Comparison of ENCODE assay signal across 8 mouse cellular contexts in the genomic region with DNA sequence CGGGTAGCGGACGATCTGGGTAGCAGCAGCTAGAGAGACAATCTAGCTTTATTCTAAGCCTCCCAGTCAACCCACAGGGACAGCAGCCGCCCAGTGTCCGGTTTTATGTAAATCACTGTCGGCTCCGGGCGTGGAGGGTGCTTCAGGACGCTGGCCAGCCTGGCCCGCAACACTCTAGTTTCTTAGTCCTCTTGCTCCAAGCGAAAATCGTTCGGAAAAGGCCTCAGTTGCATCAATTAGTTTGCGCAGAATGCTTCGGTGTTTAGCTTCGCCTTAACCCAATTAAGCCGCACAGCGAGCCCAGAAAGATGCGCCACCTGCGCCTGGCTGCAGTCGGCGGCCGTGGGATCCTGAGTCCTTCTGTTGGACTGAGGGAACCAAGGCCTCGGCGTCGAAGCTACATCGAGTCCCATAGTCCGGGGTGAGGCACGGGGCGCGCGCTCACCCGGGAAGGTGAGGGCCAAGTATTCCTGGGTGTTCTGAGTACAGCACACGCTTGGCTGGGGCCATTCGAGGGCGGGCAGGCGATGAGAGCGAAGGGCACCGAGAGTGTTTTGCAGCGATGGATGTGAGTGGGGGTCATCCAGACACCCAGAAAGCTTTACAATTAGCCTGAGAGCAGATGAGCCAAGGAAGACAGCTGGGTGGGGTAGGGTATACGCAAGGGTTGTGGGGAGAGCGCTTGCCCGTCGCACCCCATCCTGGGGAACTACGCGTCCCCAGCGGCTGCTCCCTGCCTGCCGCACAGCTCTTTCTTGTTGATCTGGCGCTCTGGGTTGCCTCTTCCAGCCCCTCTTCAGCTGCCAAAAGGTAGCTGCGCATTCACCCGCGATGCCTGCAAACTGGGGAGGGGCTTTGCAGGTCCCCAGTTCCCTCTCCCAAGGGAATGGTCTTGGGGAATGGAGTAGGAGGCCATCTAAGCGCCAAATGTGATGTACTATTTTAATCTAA. TPM values are rescaled to one million over a fixed set of nuclear protein-coding genes. Genes with fewer than 3 reads are reported as not detected.
A peak's percentile ranks its signal among the peaks of the same experiment; 100 is the strongest.
DNase-seq lines count a peak whose midpoint lies in the region; ATAC-seq and TF ChIP-seq lines count a peak whose summit lies in the region.

No protein-coding gene starts in this region.

- 1% methylated on average over 52 of the region's 53 CpGs for WGBS in forebrain, embryonic 13.5 days
- WGBS in hindbrain, embryonic 15.5 days: 6% methylated on average over 50 of the region's 53 CpGs
- WGBS in neural tube, embryonic 13.5 days: 2% methylated on average over 53 of the region's 53 CpGs

- peaks cover 76% of the 10 kb centered on the region for H3K27me3 ChIP-seq in forebrain, embryonic 13.5 days
- peaks cover 2% of the 10 kb centered on the region; the same call in 1 of the 2 replicates for H3K27me3 ChIP-seq in hindbrain, embryonic 15.5 days
- peaks cover 40% of the 10 kb centered on the region for H3K27me3 ChIP-seq in neural tube, embryonic 13.5 days

- H3K4me2 ChIP-seq in forebrain, embryonic 13.5 days: peak overlapping the region; percentile 52
- peak overlapping the region; percentile 65 for H3K4me2 ChIP-seq in hindbrain, embryonic 15.5 days
- peak overlapping the region; percentile 68 for H3K4me2 ChIP-seq in neural tube, embryonic 13.5 days

- H3K9me3 ChIP-seq in forebrain, embryonic 13.5 days (replicated peaks): no peaks in the 10 kb centered on the region
- no peaks in the 10 kb centered on the region for H3K9me3 ChIP-seq in hindbrain, embryonic 15.5 days
- H3K9me3 ChIP-seq in neural tube, embryonic 13.5 days: no peaks in the 10 kb centered on the region

- peak; percentile 37 to 59 for DNase-seq in kidney, postnatal 4 days
- no peak for DNase-seq in kidney, postnatal 14 days
- DNase-seq in brain, embryonic 14.5 days (ENCODE audit: low read depth): peak; percentile 90
- no peak for DNase-seq in thymus, postnatal 0 days (ENCODE audit: low spot score)
- no peak for DNase-seq in kidney, adult 11 months

- no peak for TF ChIP-seq POLR2A in brain, embryonic 14.5 days (IDR thresholded peaks at IDR 0.05; ENCODE audit: borderline replicate concordance, extremely low read depth, insufficient read depth, insufficient read length, poor library complexity, severe bottlenecking)

- peak overlapping the region; percentile 69 for H3K27ac ChIP-seq in forebrain, embryonic 13.5 days
- H3K27ac ChIP-seq in hindbrain, embryonic 15.5 days (replicated peaks): peak overlapping the region; percentile 95
- peak overlapping the region; percentile 98 for H3K27ac ChIP-seq in neural tube, embryonic 13.5 days (replicated peaks)

- TF ChIP-seq CTCF in brain, embryonic 14.5 days (IDR thresholded peaks at IDR 0.05; ENCODE audit: borderline replicate concordance, extremely low read depth, insufficient read depth, insufficient read length): no peak

- H3K36me3 ChIP-seq in forebrain, embryonic 13.5 days (ENCODE audit: poor library complexity, severe bottlenecking): no peaks in the 10 kb centered on the region
- H3K36me3 ChIP-seq in hindbrain, embryonic 15.5 days: no peaks in the 10 kb centered on the region
- H3K36me3 ChIP-seq in neural tube, embryonic 13.5 days: no peaks in the 10 kb centered on the region

- peak overlapping the region; percentile 26 for H3K4me3 ChIP-seq in forebrain, embryonic 13.5 days
- peak overlapping the region; percentile 35 for H3K4me3 ChIP-seq in hindbrain, embryonic 15.5 days
- peak overlapping the region; percentile 35 for H3K4me3 ChIP-seq in neural tube, embryonic 13.5 days

- H3K9ac ChIP-seq in forebrain, embryonic 13.5 days: peak overlapping the region; percentile 43
- peak overlapping the region; percentile 57 for H3K9ac ChIP-seq in hindbrain, embryonic 15.5 days
- peak overlapping the region; percentile 78 for H3K9ac ChIP-seq in neural tube, embryonic 13.5 days

- peaks cover 39% of the 10 kb centered on the region for H3K4me1 ChIP-seq in forebrain, embryonic 13.5 days
- peaks cover 39% of the 10 kb centered on the region for H3K4me1 ChIP-seq in hindbrain, embryonic 15.5 days (replicated peaks)
- peaks cover 61% of the 10 kb centered on the region for H3K4me1 ChIP-seq in neural tube, embryonic 13.5 days (replicated peaks)

- peak; percentile 50 for ATAC-seq in forebrain, embryonic 13.5 days
- peak; percentile 36 for ATAC-seq in hindbrain, embryonic 15.5 days (ENCODE audit: low FRiP score, low read depth)
- peak; percentile 48 for ATAC-seq in neural tube, embryonic 13.5 days (ENCODE audit: low read depth)

RNA-seq across cellular contexts. Expression of a gene that starts 1.9 kb away (rescaled TPM):
- 49.1 and 90.4 TPM in 2 replicates for polyA plus RNA-seq in brain, embryonic 14.5 days (2012; rRNA removed)
- polyA plus RNA-seq in forebrain, embryonic 13.5 days (2015; fragmentation: Nextera tagmentation; extraction: Ambion mirVana): 16.1 and 42.0 TPM in 2 replicates
- polyA plus RNA-seq in hindbrain, embryonic 15.5 days (2015; fragmentation: Nextera tagmentation; extraction: Ambion mirVana): 169 and 177 TPM in 2 replicates
- 80.7 and 96.6 TPM in 2 replicates for polyA plus RNA-seq in neural tube, embryonic 13.5 days (2015; fragmentation: Nextera tagmentation; extraction: Ambion mirVana)
- 0.55 and 0.56 TPM in 2 replicates for polyA plus RNA-seq in thymus, postnatal 0 days (2015; fragmentation: Nextera tagmentation; extraction: Ambion mirVana)

Comparison
In these comparisons a context has a peak if more than half of its experiments do, and no peak if none do; other contexts are left out.
1. DNase-seq: peak in kidney, postnatal 4 days (2 of 2) and brain, embryonic 14.5 days (single experiment); none in kidney, postnatal 14 days (single experiment), thymus, postnatal 0 days (single experiment) and kidney, adult 11 months (single experiment).
2. RNA of a gene that starts 1.9 kb away (polyA plus RNA-seq): 169 to 177 TPM in hindbrain, embryonic 15.5 days, 49.1 to 90.4 TPM in brain, embryonic 14.5 days, 80.7 to 96.6 TPM in neural tube, embryonic 13.5 days and 16.1 to 42.0 TPM in forebrain, embryonic 13.5 days; 0.55 to 0.56 TPM in thymus, postnatal 0 days; every median in the first group is over 10 times any median in the second.
3. Peak in every context shown above with its lines, with median percentiles within 50 percentile points of each other: ATAC-seq, H3K27ac ChIP-seq, H3K4me2 ChIP-seq, H3K4me3 ChIP-seq and H3K9ac ChIP-seq.